Mouse (Mus musculus): ENCODE results near the gene Kif19a. TPM values are rescaled to one million over a fixed set of nuclear protein-coding genes. Genes with fewer than 3 reads are reported as not detected.

Kif19a gene
- polyA plus RNA-seq, 1 experiment from 2014 or later = 0.46 TPM

Other genes starting within 250 kb of the Kif19a start
- 628 and 640 TPM in 2 replicates for gene Rpl38, start 96.9 kb upstream of the Kif19a start, polyA plus RNA-seq (2015; fragmentation: Nextera tagmentation; extraction: Ambion mirVana)
- 29.4 and 32.3 TPM in 2 replicates for gene Ttyh2, start 90.0 kb upstream of the Kif19a start, polyA plus RNA-seq (2015; fragmentation: Nextera tagmentation; extraction: Ambion mirVana)
- 3.0 and 3.4 TPM in 2 replicates for gene Dnaic2, start 38.0 kb upstream of the Kif19a start, polyA plus RNA-seq (2015; fragmentation: Nextera tagmentation; extraction: Ambion mirVana)
- 21.4 and 28.4 TPM in 2 replicates for gene Btbd17, start 30.6 kb downstream of the Kif19a start, polyA plus RNA-seq (2015; fragmentation: Nextera tagmentation; extraction: Ambion mirVana)
- gene Gpr142, start 33.5 kb downstream of the Kif19a start, polyA plus RNA-seq (2015; fragmentation: Nextera tagmentation; extraction: Ambion mirVana) = not detected in 2 replicates
- 9.3 and 9.4 TPM in 2 replicates for gene Gprc5c, start 85.8 kb downstream of the Kif19a start, polyA plus RNA-seq (2015; fragmentation: Nextera tagmentation; extraction: Ambion mirVana)
- gene Cd300a, start 124.7 kb downstream of the Kif19a start, polyA plus RNA-seq (2015; fragmentation: Nextera tagmentation; extraction: Ambion mirVana) = 0.86 and 0.94 TPM in 2 replicates
- gene Cd300lb, start 169.0 kb downstream of the Kif19a start, polyA plus RNA-seq (2015; fragmentation: Nextera tagmentation; extraction: Ambion mirVana) = 0.14 TPM in 1 of 2 replicates, not detected in the other
- not detected in 2 replicates for gene Cd300c, start 203.8 kb downstream of the Kif19a start, polyA plus RNA-seq (2015; fragmentation: Nextera tagmentation; extraction: Ambion mirVana)
- 0.06 and 0.15 TPM in 2 replicates for gene Cd300ld, start 224.5 kb downstream of the Kif19a start, polyA plus RNA-seq (2015; fragmentation: Nextera tagmentation; extraction: Ambion mirVana)
- gene Cd300c2, start 236.5 kb downstream of the Kif19a start, polyA plus RNA-seq (2015; fragmentation: Nextera tagmentation; extraction: Ambion mirVana) = 1.2 and 1.3 TPM in 2 replicates

All from midbrain, embryonic 15.5 days (tissue).